24 mouse cellular contexts compared by ENCODE assay signal in genomic region chr5:29116942-29117341, GRCm38 (mm10).
DNase-seq lines count a peak whose midpoint lies in the region; ATAC-seq and TF ChIP-seq lines count a peak whose summit lies in the region.
"Had no signal": no experiment of that assay in that cellular context is flagged by ENCODE, and none has a peak within 500 bp of the region (broad histone marks: within the 10 kb centered on the region; RNA-seq: fewer than 3 reads in every experiment).

No protein-coding gene starts in this region.

- peak; percentile 29 for TF ChIP-seq CTCF in lung, embryonic 14.5 days (IDR thresholded peaks at IDR 0.05; ENCODE audit: low read depth)
- TF ChIP-seq CTCF in Patski (IDR thresholded peaks at IDR 0.05): peak; percentile 52

- H3K4me3 ChIP-seq in embryonic facial prominence, embryonic 14.5 days (ENCODE audit: low read depth, low read length): no peak overlapping the region
- H3K4me3 ChIP-seq in embryonic facial prominence, embryonic 10.5 days: no peak overlapping the region
- no peak overlapping the region for H3K4me3 ChIP-seq in lung, embryonic 14.5 days (ENCODE audit: low read depth, low read length)
- H3K4me3 ChIP-seq: embryonic facial prominence, embryonic 12.5 days; erythroblast, embryonic 14.5 days; forebrain, embryonic 12.5 days; forebrain, embryonic 15.5 days; heart, adult 2 months; heart, embryonic 10.5 days; heart, embryonic 13.5 days; hindbrain, embryonic 15.5 days had no signal

- no peaks in the 10 kb centered on the region for H3K9me3 ChIP-seq in embryonic facial prominence, embryonic 14.5 days (ENCODE audit: control insufficient read depth, low read length)
- no peaks in the 10 kb centered on the region for H3K9me3 ChIP-seq in embryonic facial prominence, embryonic 10.5 days
- H3K9me3 ChIP-seq in lung, embryonic 14.5 days (ENCODE audit: low read depth, low read length): no peaks in the 10 kb centered on the region
- H3K9me3 ChIP-seq: embryonic facial prominence, embryonic 12.5 days; forebrain, embryonic 12.5 days; forebrain, embryonic 15.5 days; heart, embryonic 10.5 days; heart, embryonic 13.5 days; hindbrain, embryonic 15.5 days had no signal

- H3K27ac ChIP-seq in embryonic facial prominence, embryonic 14.5 days (replicated peaks; ENCODE audit: low read depth, low read length): no peak overlapping the region
- no peak overlapping the region for H3K27ac ChIP-seq in embryonic facial prominence, embryonic 10.5 days (replicated peaks)
- no peak overlapping the region for H3K27ac ChIP-seq in lung, embryonic 14.5 days (ENCODE audit: low read depth)
- H3K27ac ChIP-seq: embryonic facial prominence, embryonic 12.5 days; forebrain, embryonic 12.5 days; forebrain, embryonic 15.5 days; heart, adult 2 months; heart, embryonic 10.5 days; heart, embryonic 13.5 days; hindbrain, embryonic 15.5 days had no signal

- in situ Hi-C loops in Patski (cut with MboI; ENCODE audit: low pct_unique_long_range_greater_than_20kb): no loop called here

- WGBS in embryonic facial prominence, embryonic 14.5 days: 49% methylated on average over 2 of the region's 2 CpGs
- 51% methylated on average over 2 of the region's 2 CpGs for WGBS in embryonic facial prominence, embryonic 10.5 days
- 50% methylated on average over 2 of the region's 2 CpGs for WGBS in lung, embryonic 14.5 days

- no peaks in the 10 kb centered on the region for H3K36me3 ChIP-seq in embryonic facial prominence, embryonic 14.5 days (ENCODE audit: control insufficient read depth, insufficient read depth, low read length)
- H3K36me3 ChIP-seq in embryonic facial prominence, embryonic 10.5 days (replicated peaks): no peaks in the 10 kb centered on the region
- no peaks in the 10 kb centered on the region for H3K36me3 ChIP-seq in lung, embryonic 14.5 days (ENCODE audit: insufficient read depth)
- H3K36me3 ChIP-seq: embryonic facial prominence, embryonic 12.5 days; forebrain, embryonic 12.5 days; forebrain, embryonic 15.5 days; heart, embryonic 10.5 days; heart, embryonic 13.5 days; hindbrain, embryonic 15.5 days had no signal

- POLR2A ChIA-PET in Patski (lab: Charles Lee): interaction anchor here (0.7 kb wide), 1 partner anchor 343 kb away, joined by 4 read pairs; no protein-coding TSS in a partner anchor

- H3K4me1 ChIP-seq in embryonic facial prominence, embryonic 14.5 days (ENCODE audit: control insufficient read depth, insufficient read depth, low read length): no peaks in the 10 kb centered on the region
- no peaks in the 10 kb centered on the region for H3K4me1 ChIP-seq in embryonic facial prominence, embryonic 10.5 days
- no peaks in the 10 kb centered on the region for H3K4me1 ChIP-seq in lung, embryonic 14.5 days (ENCODE audit: insufficient read depth)
- H3K4me1 ChIP-seq: embryonic facial prominence, embryonic 12.5 days; forebrain, embryonic 12.5 days; forebrain, embryonic 15.5 days; heart, embryonic 10.5 days; heart, embryonic 13.5 days; hindbrain, embryonic 15.5 days had no signal

- peak; percentile 7 for DNase-seq in embryonic facial prominence, embryonic 14.5 days (ENCODE audit: low spot score)
- DNase-seq in embryonic facial prominence, embryonic 10.5 days (ENCODE audit: low spot score): no peak
- DNase-seq in lung, embryonic 14.5 days: no peak
- DNase-seq in lung, postnatal 25 days (ENCODE audit: low spot score): no peak
- no peak for DNase-seq in Patski (ENCODE audit: low read depth, low spot score)
- DNase-seq in frontal cortex, postnatal 14 days (ENCODE audit: low spot score in 2 of 2): no peak
- DNase-seq: adrenal gland, adult 8-10 months; adrenal gland, postnatal 25 days; cerebellum, adult 18-20 months; cerebellum, adult 9-10 months; cerebellum, postnatal 14 days; gastrocnemius, postnatal 10 days; gastrocnemius, postnatal 36 days; heart, adult 2 months; heart, postnatal 14 days; heart, postnatal 4 days had no signal

- CTCF ChIA-PET in Patski (lab: Charles Lee): no interaction called here

- no peak overlapping the region for H3K9ac ChIP-seq in embryonic facial prominence, embryonic 14.5 days (ENCODE audit: low read depth, low read length)
- H3K9ac ChIP-seq in lung, embryonic 14.5 days: no peak overlapping the region
- H3K9ac ChIP-seq: embryonic facial prominence, embryonic 12.5 days; forebrain, embryonic 12.5 days; forebrain, embryonic 15.5 days; heart, embryonic 13.5 days; hindbrain, embryonic 15.5 days had no signal

- H3K27me3 ChIP-seq in embryonic facial prominence, embryonic 14.5 days (replicated peaks; ENCODE audit: control insufficient read depth, insufficient read depth, low read length): no peaks in the 10 kb centered on the region
- no peaks in the 10 kb centered on the region for H3K27me3 ChIP-seq in embryonic facial prominence, embryonic 10.5 days (replicated peaks; ENCODE audit: low read depth, poor library complexity, severe bottlenecking)
- no peaks in the 10 kb centered on the region for H3K27me3 ChIP-seq in lung, embryonic 14.5 days (ENCODE audit: insufficient read depth, low read length)
- H3K27me3 ChIP-seq in Patski: no peaks in the 10 kb centered on the region
- H3K27me3 ChIP-seq: embryonic facial prominence, embryonic 12.5 days; forebrain, embryonic 12.5 days; forebrain, embryonic 15.5 days; heart, embryonic 13.5 days; hindbrain, embryonic 15.5 days had no signal

- no peak for ATAC-seq in embryonic facial prominence, embryonic 14.5 days (ENCODE audit: low read depth)
- no peak for ATAC-seq in lung, embryonic 14.5 days (ENCODE audit: insufficient read depth)
- no peak for ATAC-seq in Patski
- ATAC-seq: activated CD4-positive, CD25-positive, alpha-beta regulatory T cell, adult 4 months; forebrain, embryonic 15.5 days had no signal

- no peak overlapping the region for H3K4me2 ChIP-seq in embryonic facial prominence, embryonic 14.5 days (ENCODE audit: low read depth, low read length)
- H3K4me2 ChIP-seq in lung, embryonic 14.5 days: no peak overlapping the region
- H3K4me2 ChIP-seq: embryonic facial prominence, embryonic 12.5 days; forebrain, embryonic 12.5 days; forebrain, embryonic 15.5 days; heart, embryonic 13.5 days; hindbrain, embryonic 15.5 days had no signal
